Mouse (Mus musculus): ENCODE results near the gene Metap2. TPM values are rescaled to one million over a fixed set of nuclear protein-coding genes. Genes with fewer than 3 reads are reported as not detected.

Gene Metap2
- polyA plus RNA-seq, 1 experiment from 2014 or later = 179 TPM

- Histone ChIP-seq H3K4me1 (0 out of 2 replicates have a peak, but pooled peaks cover 3% of the 10 kb centered on the region), H3K9me3 (no peaks in the 10 kb centered on the region), H3K4me3 (replicated peaks) (no peak overlapping the region), H3K27ac (no peak overlapping the region), H3K27me3 (replicated peaks) (no peaks in the 10 kb centered on the region), H3K9ac (no peak overlapping the region), H3K36me3 (no peaks in the 10 kb centered on the region), H3K4me2 (no peak overlapping the region)
- WGBS = 52% methylated on average over 4 of the region's 4 CpGs
- ATAC-seq (ENCODE audit: insufficient read depth, low FRiP score, low read depth) = peak; percentile 70; the same call in 1 of the 2 replicates
These were observed 33.4 kb upstream of the Metap2 start for GRCm38 (mm10) chr10:93930236-93930824.

DNA sequence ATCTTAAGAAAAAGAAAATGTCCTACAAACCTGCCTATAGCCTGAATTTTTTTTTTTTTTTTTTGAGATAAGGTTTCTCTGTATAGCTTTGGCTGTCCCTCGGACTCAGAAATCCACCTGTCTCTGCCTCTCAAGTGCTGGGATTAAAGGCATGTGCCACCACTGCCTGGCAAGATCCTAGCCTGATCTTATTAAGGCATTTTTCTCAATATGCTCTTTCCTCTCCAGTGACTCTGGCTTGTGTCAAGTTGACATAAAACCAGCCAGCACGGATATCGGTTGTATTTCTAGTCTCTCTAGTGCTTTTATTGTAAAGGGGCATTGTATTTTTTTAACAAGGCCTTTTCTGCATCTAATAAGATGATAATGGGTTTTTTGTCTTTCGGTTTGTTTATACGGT, 27.8 kb upstream of the Metap2 start:
- no peaks in the 10 kb centered on the region for H3K36me3 ChIP-seq
- H3K4me1 ChIP-seq = no peaks in the 10 kb centered on the region
- WGBS = 80% methylated on average over 5 of the region's 5 CpGs
- H3K27me3 ChIP-seq (replicated peaks) = no peaks in the 10 kb centered on the region
- H3K4me3 ChIP-seq (replicated peaks) = no peak overlapping the region
- no peak overlapping the region for H3K9ac ChIP-seq
- H3K4me2 ChIP-seq = no peak overlapping the region
- no peak overlapping the region for H3K27ac ChIP-seq
- no peak for ATAC-seq (ENCODE audit: insufficient read depth, low FRiP score, low read depth)
- no peaks in the 10 kb centered on the region for H3K9me3 ChIP-seq

GRCm38 (mm10) chr10:93921160-93921559, 24.3 kb upstream of the Metap2 start:
- ATAC-seq (ENCODE audit: insufficient read depth, low FRiP score, low read depth) = no peak
- H3K4me2 ChIP-seq = no peak overlapping the region
- H3K4me3 ChIP-seq (replicated peaks) = no peak overlapping the region
- no peak overlapping the region for H3K9ac ChIP-seq
- H3K36me3 ChIP-seq = no peaks in the 10 kb centered on the region
- H3K4me1 ChIP-seq = no peaks in the 10 kb centered on the region
- no peaks in the 10 kb centered on the region for H3K9me3 ChIP-seq
- H3K27me3 ChIP-seq (replicated peaks) = no peaks in the 10 kb centered on the region
- H3K27ac ChIP-seq = no peak overlapping the region
- 91% methylated on average over 4 of the region's 4 CpGs for WGBS

- Histone ChIP-seq H3K27ac (peak overlapping the region; percentile 60; the same call in 1 of the 2 replicates), H3K9ac (no peak overlapping the region), H3K4me2 (no peak overlapping the region; the same call in 1 of the 2 replicates), H3K36me3 (no peaks in the 10 kb centered on the region), H3K27me3 (replicated peaks) (0 out of 2 replicates have a peak, but pooled peaks cover 3% of the 10 kb centered on the region), H3K9me3 (no peaks in the 10 kb centered on the region), H3K4me1 (no peaks in the 10 kb centered on the region), H3K4me3 (replicated peaks) (no peak overlapping the region)
- ATAC-seq (ENCODE audit: insufficient read depth, low FRiP score, low read depth) = no peak
- WGBS = 45% methylated on average over 13 of the region's 13 CpGs
These were observed 22.3 kb upstream of the Metap2 start for GRCm38 (mm10) chr10:93919227-93919626.

DNA sequence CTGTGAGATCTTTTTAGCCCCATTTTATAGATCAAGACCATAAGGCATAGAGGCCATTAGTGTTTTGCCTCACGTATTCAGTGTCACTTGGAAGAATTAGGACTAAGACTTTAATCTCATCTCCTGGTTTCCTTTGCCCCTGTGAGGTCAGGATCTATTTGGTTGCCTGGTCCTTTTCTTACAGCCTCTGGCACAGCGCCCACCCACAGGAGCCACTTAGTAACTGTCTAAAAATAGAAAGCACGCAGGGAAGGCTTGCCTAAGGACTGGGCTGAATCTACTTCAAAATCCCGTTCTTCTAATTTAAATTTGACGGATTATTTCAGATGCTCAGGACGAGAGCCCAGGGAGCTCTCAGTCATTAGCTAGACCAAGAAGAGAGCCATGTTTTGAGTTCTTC, 21.8 kb upstream of the Metap2 start:
- Histone ChIP-seq H3K27ac (0 out of 2 replicates have a peak overlapping the region, but pooled peaks have one; percentile 60), H3K36me3 (no peaks in the 10 kb centered on the region), H3K9me3 (no peaks in the 10 kb centered on the region), H3K9ac (no peak overlapping the region), H3K27me3 (replicated peaks) (0 out of 2 replicates have a peak, but pooled peaks cover 3% of the 10 kb centered on the region), H3K4me3 (replicated peaks) (no peak overlapping the region), H3K4me1 (no peaks in the 10 kb centered on the region), H3K4me2 (no peak overlapping the region; the same call in 1 of the 2 replicates)
- WGBS = 32% methylated on average over 6 of the region's 6 CpGs
- peak; percentile 60; the same call in 1 of the 2 replicates for ATAC-seq (ENCODE audit: insufficient read depth, low FRiP score, low read depth)

GRCm38 (mm10) chr10:93918087-93918486, 21.2 kb upstream of the Metap2 start:
- no peak overlapping the region for H3K4me2 ChIP-seq
- H3K27me3 ChIP-seq (replicated peaks) = 0 out of 2 replicates have a peak, but pooled peaks cover 3% of the 10 kb centered on the region
- H3K9ac ChIP-seq = no peak overlapping the region
- peak; percentile 53; the same call in 1 of the 2 replicates for ATAC-seq (ENCODE audit: insufficient read depth, low FRiP score, low read depth)
- H3K36me3 ChIP-seq = no peaks in the 10 kb centered on the region
- H3K4me1 ChIP-seq = no peaks in the 10 kb centered on the region
- 72% methylated on average over 2 of the region's 2 CpGs for WGBS
- no peak overlapping the region for H3K4me3 ChIP-seq (replicated peaks)
- no peak overlapping the region for H3K27ac ChIP-seq
- H3K9me3 ChIP-seq = no peaks in the 10 kb centered on the region

DNA sequence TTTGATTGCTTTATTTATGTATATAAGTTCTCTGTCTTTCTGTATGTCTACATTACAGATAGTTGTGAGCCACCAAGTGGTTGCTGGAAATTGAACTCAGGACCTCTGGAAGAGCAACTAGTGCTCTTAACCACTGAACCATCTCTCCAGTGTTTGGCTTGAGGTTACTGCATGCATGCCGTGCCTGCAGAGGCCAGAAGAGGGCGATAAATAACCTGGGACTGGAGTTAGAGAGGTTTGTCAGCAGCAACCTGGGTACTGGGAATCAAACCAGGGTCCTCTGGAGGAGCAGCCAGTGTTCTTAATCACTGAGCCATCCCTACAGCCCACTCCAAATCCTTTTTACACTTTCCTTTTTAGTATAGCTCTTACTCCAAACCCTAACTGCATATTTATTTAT, 19.9 kb upstream of the Metap2 start:
- no peak for ATAC-seq (ENCODE audit: insufficient read depth, low FRiP score, low read depth)
- H3K4me3 ChIP-seq (replicated peaks) = no peak overlapping the region
- H3K9me3 ChIP-seq = no peaks in the 10 kb centered on the region
- 0 out of 2 replicates have a peak, but pooled peaks cover 3% of the 10 kb centered on the region for H3K27me3 ChIP-seq (replicated peaks)
- H3K27ac ChIP-seq = no peak overlapping the region
- no peaks in the 10 kb centered on the region for H3K36me3 ChIP-seq
- no peak overlapping the region for H3K9ac ChIP-seq
- no peak overlapping the region for H3K4me2 ChIP-seq
- 80% methylated on average over 2 of the region's 2 CpGs for WGBS
- H3K4me1 ChIP-seq = no peaks in the 10 kb centered on the region

DNA sequence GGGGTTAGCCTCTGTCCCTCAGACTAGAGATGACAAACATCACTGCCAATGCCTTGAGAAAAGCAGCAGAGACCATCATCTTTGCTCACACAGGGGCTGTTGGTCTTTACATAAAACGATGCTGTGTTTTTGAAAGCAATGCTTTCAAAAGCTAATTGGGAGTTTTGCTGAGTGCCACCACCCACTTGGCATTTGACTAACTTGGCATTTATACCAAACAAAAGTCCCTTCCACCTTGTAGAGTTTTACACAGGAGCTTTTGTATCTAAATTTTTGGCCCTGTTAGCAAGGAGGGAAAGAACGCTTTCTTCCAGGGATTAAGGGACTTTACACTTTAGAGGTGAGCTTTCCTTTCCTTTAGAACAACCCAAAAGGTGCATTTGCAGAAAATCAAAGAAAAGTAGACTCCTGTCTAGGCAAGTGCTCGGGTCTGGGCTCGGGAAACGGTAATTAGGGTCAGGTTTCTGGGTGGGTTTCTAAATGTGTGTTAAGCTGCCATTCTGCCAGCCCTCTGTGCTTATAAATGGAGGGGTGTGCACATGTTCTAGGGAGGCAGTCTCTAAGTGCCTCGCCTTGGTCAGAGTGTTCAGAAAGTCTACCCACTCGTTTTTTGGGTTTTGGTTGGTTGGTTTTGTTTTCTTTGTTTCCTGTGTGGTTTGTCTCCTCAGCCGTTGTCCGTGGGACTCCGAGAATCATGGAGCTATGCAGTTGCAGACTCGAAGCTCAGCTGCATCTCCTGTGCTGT, 18.8 kb upstream of the Metap2 start:
- no peaks in the 10 kb centered on the region for H3K36me3 ChIP-seq
- 40% methylated on average over 11 of the region's 11 CpGs for WGBS
- ATAC-seq (ENCODE audit: insufficient read depth, low FRiP score, low read depth) = no peak
- no peak overlapping the region for H3K4me2 ChIP-seq
- H3K9ac ChIP-seq = no peak overlapping the region
- H3K9me3 ChIP-seq = no peaks in the 10 kb centered on the region
- 0 out of 2 replicates have a peak, but pooled peaks cover 3% of the 10 kb centered on the region for H3K27me3 ChIP-seq (replicated peaks)
- no peaks in the 10 kb centered on the region for H3K4me1 ChIP-seq
- H3K27ac ChIP-seq = 0 out of 2 replicates have a peak overlapping the region, but pooled peaks have one; percentile 35
- H3K4me3 ChIP-seq (replicated peaks) = no peak overlapping the region

DNA sequence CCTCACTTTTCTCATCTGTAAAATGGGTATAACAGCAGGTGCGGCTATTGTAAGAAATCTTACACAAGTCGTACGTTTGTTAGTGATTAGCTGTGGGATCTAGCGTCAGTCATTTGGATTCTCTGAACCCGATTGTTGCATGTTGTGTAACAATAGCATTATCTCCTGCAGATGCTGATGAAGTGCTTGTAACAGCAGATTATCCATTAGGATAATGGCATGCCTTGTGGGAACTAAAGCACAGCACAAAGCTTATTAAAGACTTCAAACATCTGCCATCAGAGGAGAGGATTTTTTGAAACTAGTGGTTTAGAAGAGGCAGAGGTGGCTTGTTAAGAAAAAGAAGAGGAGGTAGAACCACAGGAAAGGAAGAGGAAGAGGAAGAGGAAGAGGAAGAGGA, 16.6 kb upstream of the Metap2 start:
- H3K4me1 ChIP-seq = no peaks in the 10 kb centered on the region
- H3K9ac ChIP-seq = no peak overlapping the region
- H3K4me3 ChIP-seq (replicated peaks) = no peak overlapping the region
- no peak overlapping the region for H3K27ac ChIP-seq
- no peaks in the 10 kb centered on the region for H3K36me3 ChIP-seq
- no peak overlapping the region for H3K4me2 ChIP-seq
- 0 out of 2 replicates have a peak, but pooled peaks cover 3% of the 10 kb centered on the region for H3K27me3 ChIP-seq (replicated peaks)
- no peaks in the 10 kb centered on the region for H3K9me3 ChIP-seq
- 92% methylated on average over 5 of the region's 5 CpGs for WGBS
- ATAC-seq (ENCODE audit: insufficient read depth, low FRiP score, low read depth) = no peak

DNA sequence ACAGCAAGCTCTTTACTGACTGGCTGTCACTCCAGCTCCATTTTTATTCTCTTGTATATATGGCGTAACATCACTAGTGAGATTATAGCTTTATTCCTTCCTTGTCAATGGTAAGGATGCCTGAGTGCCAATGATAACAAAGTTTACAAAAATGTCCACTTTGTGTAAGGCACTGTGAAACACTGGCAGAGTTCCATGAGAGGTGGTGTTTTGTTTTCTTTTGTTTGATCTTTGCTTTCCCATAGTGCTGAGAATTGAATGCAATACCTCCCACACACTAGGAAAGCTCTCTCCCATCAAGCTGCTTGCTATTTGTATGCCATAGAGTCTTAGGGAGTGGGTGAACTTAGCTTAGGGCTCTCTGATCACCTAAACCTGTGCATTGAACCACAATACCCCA, 16.0 kb upstream of the Metap2 start:
- 69% methylated on average over 1 of the region's 1 CpGs for WGBS

DNA sequence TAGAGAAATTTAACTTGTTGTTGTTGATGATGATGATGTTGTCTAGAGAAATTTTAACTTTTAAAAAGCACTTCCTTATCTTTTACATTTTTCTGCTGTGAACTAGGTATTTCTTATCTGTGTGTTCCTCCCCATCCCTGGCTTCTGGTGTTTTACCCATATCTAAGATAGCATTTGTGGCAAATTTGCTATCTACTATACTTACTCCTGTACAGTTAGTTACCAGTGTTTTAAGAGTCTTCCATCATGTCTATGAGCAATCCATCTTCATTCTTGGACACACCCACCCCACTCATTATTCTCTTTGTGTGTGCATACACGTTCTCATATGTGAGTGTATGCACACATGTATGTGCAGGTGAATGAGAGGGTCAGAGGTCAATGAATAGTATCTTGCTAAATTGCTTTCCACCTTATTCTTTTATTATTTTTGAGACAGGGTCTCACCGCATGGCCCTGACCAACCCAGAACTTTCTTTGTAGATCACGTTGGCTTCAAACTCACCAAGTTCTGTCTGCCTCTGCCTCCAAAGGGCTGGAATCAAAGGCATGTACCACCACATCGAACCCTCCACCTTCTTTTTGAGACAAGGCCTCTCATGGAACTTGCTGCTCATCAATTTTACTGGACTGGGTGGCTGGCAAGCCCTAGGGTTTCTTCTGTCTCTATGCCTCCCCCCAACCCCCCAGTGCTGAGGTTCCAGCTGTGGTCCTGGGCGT, 15.4 kb upstream of the Metap2 start:
- H3K27me3 ChIP-seq (replicated peaks) = 0 out of 2 replicates have a peak, but pooled peaks cover 3% of the 10 kb centered on the region
- no peak overlapping the region for H3K4me3 ChIP-seq (replicated peaks)
- H3K4me1 ChIP-seq = no peaks in the 10 kb centered on the region
- peak; percentile 56; the same call in 1 of the 2 replicates for ATAC-seq (ENCODE audit: insufficient read depth, low FRiP score, low read depth)
- no peaks in the 10 kb centered on the region for H3K9me3 ChIP-seq
- no peaks in the 10 kb centered on the region for H3K36me3 ChIP-seq
- H3K9ac ChIP-seq = no peak overlapping the region
- H3K4me2 ChIP-seq = no peak overlapping the region
- H3K27ac ChIP-seq = no peak overlapping the region
- 81% methylated on average over 5 of the region's 5 CpGs for WGBS

More for the DNA sequence above, 16.0 kb upstream of the Metap2 start:
- Histone ChIP-seq H3K9ac (no peak overlapping the region), H3K4me1 (no peaks in the 10 kb centered on the region), H3K9me3 (no peaks in the 10 kb centered on the region), H3K27ac (no peak overlapping the region), H3K4me3 (replicated peaks) (no peak overlapping the region), H3K27me3 (replicated peaks) (0 out of 2 replicates have a peak, but pooled peaks cover 3% of the 10 kb centered on the region), H3K36me3 (no peaks in the 10 kb centered on the region), H3K4me2 (no peak overlapping the region)
- no peak for ATAC-seq (ENCODE audit: insufficient read depth, low FRiP score, low read depth)

Measured in stomach, embryonic 15.5 days (tissue).